Mouse (Mus musculus): ENCODE measurements around the gene Rab3a. TPM values are rescaled to one million over a fixed set of nuclear protein-coding genes. Genes with fewer than 3 reads are reported as not detected.

Rab3a gene
- polyA plus RNA-seq, 1 experiment from 2014 or later = 22.0 TPM

GRCm38 (mm10) chr8:70776496-70777444 lies 22.3 kb downstream of the Rab3a start, which contains the start of gene Pik3r2:
Pik3r2 (minus strand) TSS chr8:70776713.
- H3K9me3 ChIP-seq (ENCODE audit: low read length) = no peaks in the 10 kb centered on the region

GRCm38 (mm10) chr8:70780093-70780492 lies 25.6 kb downstream of the Rab3a start:
- peaks cover 52% of the 10 kb centered on the region for H3K36me3 ChIP-seq (ENCODE audit: insufficient read depth, low read length)
- peaks cover 18% of the 10 kb centered on the region for H3K4me1 ChIP-seq (ENCODE audit: insufficient read depth, low read length)
- no peak overlapping the region for H3K9ac ChIP-seq (replicated peaks; ENCODE audit: low read length)
- no peaks in the 10 kb centered on the region for H3K27me3 ChIP-seq (ENCODE audit: insufficient read depth, low read length)
- no peak for ATAC-seq (ENCODE audit: low FRiP score, low TSS enrichment)
- H3K4me3 ChIP-seq (ENCODE audit: low read length) = no peak overlapping the region
- H3K9me3 ChIP-seq (ENCODE audit: low read length) = no peaks in the 10 kb centered on the region
- H3K27ac ChIP-seq (ENCODE audit: low read length) = no peak overlapping the region
- WGBS = 75% methylated on average over 11 of the region's 11 CpGs
- H3K4me2 ChIP-seq (replicated peaks; ENCODE audit: low read depth, low read length) = no peak overlapping the region

More at GRCm38 (mm10) chr8:70776496-70777444, 22.3 kb downstream of the Rab3a start, which contains the start of gene Pik3r2:
- H3K27ac ChIP-seq (ENCODE audit: low read length) = peak within 1 kb of the TSS; percentile 99
- peak; percentile 93 for ATAC-seq (ENCODE audit: low FRiP score, low TSS enrichment)
- H3K36me3 ChIP-seq (ENCODE audit: insufficient read depth, low read length) = peaks cover 49% of the 10 kb centered on the region
- H3K27me3 ChIP-seq (ENCODE audit: insufficient read depth, low read length) = no peaks in the 10 kb centered on the region
- under 1% methylated on average over 92 of the region's 94 CpGs for WGBS
- H3K4me3 ChIP-seq (ENCODE audit: low read length) = peak within 1 kb of the TSS; percentile 84
- H3K4me1 ChIP-seq (ENCODE audit: insufficient read depth, low read length) = peaks cover 39% of the 10 kb centered on the region
- peak within 1 kb of the TSS; percentile 98 for H3K9ac ChIP-seq (replicated peaks; ENCODE audit: low read length)
- peak within 1 kb of the TSS; percentile 83 for H3K4me2 ChIP-seq (replicated peaks; ENCODE audit: low read depth, low read length)

DNA sequence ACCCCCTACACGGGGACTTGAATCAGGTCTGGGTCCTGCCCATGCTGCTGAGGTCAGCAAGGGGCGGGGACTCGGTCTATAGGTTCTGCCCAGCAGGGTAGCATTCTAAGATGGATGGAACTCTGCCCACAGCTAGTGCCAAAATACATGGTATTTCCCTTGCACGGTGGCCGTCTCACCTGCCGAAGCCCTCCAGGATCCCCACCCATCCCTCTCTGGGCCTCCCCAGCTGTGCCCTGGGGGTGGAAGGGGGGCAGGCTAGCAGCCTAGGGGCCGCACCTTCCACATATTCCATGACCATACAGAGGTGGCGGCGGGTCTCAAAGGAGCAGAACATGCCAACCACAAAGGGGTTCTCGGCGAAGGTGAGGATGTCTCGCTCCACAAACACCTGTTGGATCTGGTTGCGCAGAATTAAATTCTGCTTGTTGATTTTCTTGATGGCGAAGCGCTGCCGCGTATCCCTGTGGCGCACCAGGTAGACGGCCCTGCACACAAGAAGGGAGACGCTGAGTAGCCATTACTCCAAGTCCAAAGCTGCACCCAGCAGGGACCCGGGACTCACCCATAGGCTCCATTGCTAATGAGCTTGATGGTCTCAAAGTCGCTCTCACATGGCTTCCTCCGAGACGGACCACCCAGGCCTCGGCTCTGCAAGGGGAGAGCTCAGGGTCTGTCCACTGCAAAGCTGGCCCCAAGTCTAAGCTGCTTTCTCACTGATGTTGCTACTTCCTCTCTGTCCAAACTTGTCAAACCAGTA lies 32.0 kb downstream of the Rab3a start:
- 86% methylated on average over 25 of the region's 25 CpGs for WGBS
- no peak for ATAC-seq (ENCODE audit: low FRiP score, low TSS enrichment)
- no peak overlapping the region for H3K27ac ChIP-seq (ENCODE audit: low read length)

DNA sequence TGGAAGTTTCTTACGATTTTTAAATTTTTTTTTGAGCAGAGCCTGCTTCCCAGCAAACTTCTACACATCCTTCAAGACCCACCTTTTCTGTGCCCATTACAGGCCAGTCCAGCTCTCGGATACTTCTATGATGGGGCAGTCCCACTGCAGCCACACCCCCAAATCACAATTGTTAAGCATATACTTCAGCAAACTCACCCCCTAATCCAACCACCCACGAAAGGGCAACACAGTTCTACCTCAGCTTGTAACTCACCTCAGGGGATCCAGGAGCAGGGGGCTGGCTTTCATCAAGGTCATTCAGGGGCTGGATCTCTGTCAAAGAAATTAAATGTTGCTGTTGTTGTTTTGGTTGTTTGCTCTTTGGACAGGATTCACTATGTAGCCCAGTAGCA lies 32.6 kb downstream of the Rab3a start:
- WGBS = 89% methylated on average over 3 of the region's 3 CpGs
- no peak overlapping the region for H3K4me3 ChIP-seq (ENCODE audit: low read length)
- no peak overlapping the region for H3K27ac ChIP-seq (ENCODE audit: low read length)
- H3K27me3 ChIP-seq (ENCODE audit: insufficient read depth, low read length) = no peaks in the 10 kb centered on the region
- H3K4me1 ChIP-seq (ENCODE audit: insufficient read depth, low read length) = peaks cover 29% of the 10 kb centered on the region
- H3K9ac ChIP-seq (replicated peaks; ENCODE audit: low read length) = peak overlapping the region; percentile 44
- no peaks in the 10 kb centered on the region for H3K9me3 ChIP-seq (ENCODE audit: low read length)
- no peak for ATAC-seq (ENCODE audit: low FRiP score, low TSS enrichment)
- H3K36me3 ChIP-seq (ENCODE audit: insufficient read depth, low read length) = peaks cover 54% of the 10 kb centered on the region
- H3K4me2 ChIP-seq (replicated peaks; ENCODE audit: low read depth, low read length) = peak overlapping the region; percentile 38; the same call in 1 of the 2 replicates

More for the DNA sequence above, 32.0 kb downstream of the Rab3a start:
- no peak overlapping the region for H3K4me2 ChIP-seq (replicated peaks; ENCODE audit: low read depth, low read length)
- H3K9me3 ChIP-seq (ENCODE audit: low read length) = no peaks in the 10 kb centered on the region
- no peaks in the 10 kb centered on the region for H3K27me3 ChIP-seq (ENCODE audit: insufficient read depth, low read length)
- H3K4me3 ChIP-seq (ENCODE audit: low read length) = no peak overlapping the region
- H3K36me3 ChIP-seq (ENCODE audit: insufficient read depth, low read length) = peaks cover 60% of the 10 kb centered on the region
- peaks cover 24% of the 10 kb centered on the region for H3K4me1 ChIP-seq (ENCODE audit: insufficient read depth, low read length)
- H3K9ac ChIP-seq (replicated peaks; ENCODE audit: low read length) = no peak overlapping the region

GRCm38 (mm10) chr8:70787941-70788667 lies 33.6 kb downstream of the Rab3a start:
- H3K4me3 ChIP-seq (ENCODE audit: low read length) = peak overlapping the region; percentile 30
- 27% methylated on average over 30 of the region's 30 CpGs for WGBS
- H3K27ac ChIP-seq (ENCODE audit: low read length) = peak overlapping the region; percentile 29; the same call in 1 of the 2 replicates
- H3K9ac ChIP-seq (replicated peaks; ENCODE audit: low read length) = peak overlapping the region; percentile 11; the same call in 1 of the 2 replicates
- H3K27me3 ChIP-seq (ENCODE audit: insufficient read depth, low read length) = no peaks in the 10 kb centered on the region
- ATAC-seq (ENCODE audit: low FRiP score, low TSS enrichment) = 0 out of 2 replicates have a peak, but pooled peaks have one; percentile 8
- H3K4me2 ChIP-seq (replicated peaks; ENCODE audit: low read depth, low read length) = peak overlapping the region; percentile 38
- peaks cover 36% of the 10 kb centered on the region for H3K4me1 ChIP-seq (ENCODE audit: insufficient read depth, low read length)
- no peaks in the 10 kb centered on the region for H3K9me3 ChIP-seq (ENCODE audit: low read length)
- H3K36me3 ChIP-seq (ENCODE audit: insufficient read depth, low read length) = peaks cover 51% of the 10 kb centered on the region

DNA sequence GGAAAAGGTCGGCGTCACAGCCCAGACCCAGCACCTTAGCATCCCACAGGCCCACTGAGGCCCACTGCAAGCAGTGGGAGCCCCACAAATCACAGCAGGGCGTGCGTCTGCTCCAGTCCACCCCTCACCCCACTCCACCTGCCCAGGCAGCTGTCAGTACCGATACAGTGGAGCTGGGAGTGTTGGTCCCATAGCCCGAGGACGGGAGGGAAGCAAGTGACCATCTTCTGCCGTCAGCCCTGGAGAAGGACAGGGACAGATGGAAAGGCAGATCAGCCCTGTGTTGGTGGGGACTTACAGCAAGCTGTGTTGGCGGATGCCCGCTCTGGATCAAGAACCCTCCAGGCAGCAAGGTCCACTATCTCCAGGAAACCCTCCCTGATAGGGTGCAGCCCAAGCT lies 34.6 kb downstream of the Rab3a start:
- no peak for ATAC-seq (ENCODE audit: low FRiP score, low TSS enrichment)
- Histone ChIP-seq H3K36me3 (ENCODE audit: insufficient read depth, low read length) (peaks cover 42% of the 10 kb centered on the region), H3K4me3 (ENCODE audit: low read length) (no peak overlapping the region), H3K27ac (ENCODE audit: low read length) (no peak overlapping the region), H3K4me1 (ENCODE audit: insufficient read depth, low read length) (peaks cover 41% of the 10 kb centered on the region), H3K27me3 (ENCODE audit: insufficient read depth, low read length) (no peaks in the 10 kb centered on the region), H3K9me3 (ENCODE audit: low read length) (no peaks in the 10 kb centered on the region), H3K4me2 (replicated peaks; ENCODE audit: low read depth, low read length) (no peak overlapping the region), H3K9ac (replicated peaks; ENCODE audit: low read length) (no peak overlapping the region; the same call in 1 of the 2 replicates)
- 76% methylated on average over 10 of the region's 10 CpGs for WGBS

DNA sequence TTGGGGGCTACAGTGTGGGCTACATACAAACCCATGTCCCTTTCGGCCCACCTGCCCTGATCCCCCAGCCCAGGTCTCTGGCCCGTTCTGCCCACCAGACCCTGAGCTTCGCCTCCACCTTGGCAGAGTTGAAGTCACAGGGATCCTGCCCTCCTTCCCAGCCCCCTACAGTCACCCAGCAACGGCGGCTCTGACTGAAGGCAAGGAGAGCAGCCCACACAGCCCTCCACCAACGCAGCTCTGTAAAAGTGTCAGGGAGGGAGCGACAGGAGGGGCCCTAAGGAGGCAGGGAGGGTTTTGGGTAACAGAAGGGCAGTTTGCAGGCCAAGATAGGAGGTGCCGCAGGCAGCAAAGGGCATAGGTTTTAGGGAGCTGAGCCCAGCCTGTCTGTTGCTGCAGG lies 36.4 kb downstream of the Rab3a start:
- H3K4me1 ChIP-seq (ENCODE audit: insufficient read depth, low read length) = peaks cover 41% of the 10 kb centered on the region

GRCm38 (mm10) chr8:70791294-70791701 lies 36.8 kb downstream of the Rab3a start:
- Histone ChIP-seq H3K9ac (replicated peaks; ENCODE audit: low read length) (peak overlapping the region; percentile 97), H3K36me3 (ENCODE audit: insufficient read depth, low read length) (peaks cover 21% of the 10 kb centered on the region; the same call in 1 of the 2 replicates), H3K4me3 (ENCODE audit: low read length) (peak overlapping the region; percentile 86), H3K27ac (ENCODE audit: low read length) (peak overlapping the region; percentile 54), H3K4me1 (ENCODE audit: insufficient read depth, low read length) (peaks cover 45% of the 10 kb centered on the region), H3K9me3 (ENCODE audit: low read length) (no peaks in the 10 kb centered on the region), H3K4me2 (replicated peaks; ENCODE audit: low read depth, low read length) (peak overlapping the region; percentile 83), H3K27me3 (ENCODE audit: insufficient read depth, low read length) (0 out of 2 replicates have a peak, but pooled peaks cover 4% of the 10 kb centered on the region)
- 46% methylated on average over 7 of the region's 7 CpGs for WGBS
- no peak for ATAC-seq (ENCODE audit: low FRiP score, low TSS enrichment)

More for the DNA sequence above, 36.4 kb downstream of the Rab3a start:
- Histone ChIP-seq H3K9ac (replicated peaks; ENCODE audit: low read length) (peak overlapping the region; percentile 97), H3K36me3 (ENCODE audit: insufficient read depth, low read length) (peaks cover 25% of the 10 kb centered on the region), H3K9me3 (ENCODE audit: low read length) (no peaks in the 10 kb centered on the region), H3K27ac (ENCODE audit: low read length) (peak overlapping the region; percentile 54), H3K27me3 (ENCODE audit: insufficient read depth, low read length) (0 out of 2 replicates have a peak, but pooled peaks cover 2% of the 10 kb centered on the region), H3K4me2 (replicated peaks; ENCODE audit: low read depth, low read length) (peak overlapping the region; percentile 83), H3K4me3 (ENCODE audit: low read length) (peak overlapping the region; percentile 86)
- WGBS = 27% methylated on average over 8 of the region's 8 CpGs
- ATAC-seq (ENCODE audit: low FRiP score, low TSS enrichment) = no peak

Data from kidney, embryonic 16.5 days (tissue).